In the genomic region with DNA sequence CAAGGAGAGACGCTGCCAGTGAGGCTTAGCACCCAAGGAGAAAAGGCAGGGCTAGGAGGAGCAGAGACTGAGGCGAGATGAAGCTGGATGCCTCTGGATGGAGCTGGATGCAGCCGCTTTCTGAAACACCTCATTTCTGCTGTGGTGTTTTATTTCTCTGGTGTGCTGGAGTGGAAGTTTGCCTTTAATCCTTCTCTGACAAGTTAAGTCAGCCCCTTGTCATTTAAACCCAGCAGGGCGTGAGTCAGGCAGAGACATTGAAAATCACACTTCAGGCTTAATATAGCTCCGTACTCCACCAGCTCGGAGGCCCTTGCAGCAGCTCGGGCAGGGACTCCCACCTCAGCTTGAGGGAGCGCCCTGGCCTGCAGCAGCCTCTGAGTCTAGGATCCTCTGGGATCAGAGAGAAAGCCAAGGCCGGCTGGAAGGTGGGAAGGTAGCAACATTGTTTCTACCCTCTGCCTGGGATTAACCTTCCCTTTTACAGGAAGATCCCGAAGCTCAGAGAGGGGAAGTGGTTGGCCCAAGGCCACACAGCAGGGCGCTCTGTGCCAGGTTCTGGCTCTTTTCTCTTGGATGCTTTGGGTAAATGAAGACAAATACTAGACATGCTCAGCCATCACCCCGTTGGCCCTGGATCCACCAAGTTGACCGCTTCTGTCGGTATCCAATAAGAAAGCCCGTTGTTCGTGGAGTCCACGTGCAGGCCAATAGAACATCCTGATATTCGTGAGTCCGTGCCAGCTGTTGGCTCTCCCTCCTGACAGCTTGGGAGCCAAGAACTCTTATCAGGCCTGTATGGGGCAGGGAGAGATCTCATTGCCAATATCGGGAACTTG, we compare ENCODE assay signal across 8 mouse cellular contexts.
DNase-seq lines count a peak whose midpoint lies in the region; ATAC-seq and TF ChIP-seq lines count a peak whose summit lies in the region.

No protein-coding gene starts in this region.

- TF ChIP-seq POLR2A in cerebellum, adult 2 months (IDR thresholded peaks at IDR 0.05; ENCODE audit: borderline replicate concordance, insufficient read depth, low read length), result no peak

- peak overlapping the region; percentile 14; the same call in 1 of the 2 replicates for H3K9ac ChIP-seq in forebrain, postnatal 0 days

- DNase-seq in left cerebral cortex, adult 11 months (ENCODE audit: low spot score), result peak; percentile 25
- no peak for DNase-seq in left cerebral cortex, postnatal 10 days (ENCODE audit: extremely low spot score in 1 of 2, low spot score in 2 of 2)
- DNase-seq in cerebellum, adult 2 months, result peak; percentile 67 to 70
- peak; percentile 49 for DNase-seq in forebrain, postnatal 0 days
- peak; percentile 73 for DNase-seq in left cerebral cortex, postnatal 4 days
- DNase-seq in adrenal gland, adult 8-10 months, result no peak
- DNase-seq in thymus, postnatal 25 days, result no peak

- intact Hi-C loops in left cerebral cortex, postnatal 10 days (cut with DNase I), result loop anchor here (5.0 kb wide), 1 partner anchor 99 kb away; the partner anchor contains the start of gene Igsf21
- intact Hi-C loops in left cerebral cortex, postnatal 4 days (cut with DNase I), result no loop called here

- peak; percentile 77 for ATAC-seq in forebrain, postnatal 0 days
- ATAC-seq in granulocyte monocyte progenitor cell, adult 5-6 weeks (replicated peaks; ENCODE audit: poor library complexity, severe bottlenecking), result no peak

- H3K27me3 ChIP-seq in cerebellum, adult 2 months (ENCODE audit: control insufficient read depth, insufficient read depth, low read length), result no peaks in the 10 kb centered on the region
- no peaks in the 10 kb centered on the region for H3K27me3 ChIP-seq in forebrain, postnatal 0 days (ENCODE audit: insufficient read depth, low read length)

- no peak for TF ChIP-seq CTCF in cerebellum, adult 2 months (IDR thresholded peaks at IDR 0.05; ENCODE audit: borderline replicate concordance, insufficient read depth, low read depth, low read length)
- TF ChIP-seq CTCF in forebrain, postnatal 0 days (IDR thresholded peaks at IDR 0.05; ENCODE audit: low read depth), result no peak

- WGBS in cerebellum, adult 2 months, result 30% methylated on average over 20 of the region's 20 CpGs
- WGBS in forebrain, postnatal 0 days, result 57% methylated on average over 20 of the region's 20 CpGs

- peak overlapping the region; percentile 55; the same call in 1 of the 2 replicates for H3K27ac ChIP-seq in cerebellum, adult 2 months (ENCODE audit: insufficient read depth, low read length)
- peak overlapping the region; percentile 64 for H3K27ac ChIP-seq in forebrain, postnatal 0 days (ENCODE audit: low read depth, low read length)

- H3K36me3 ChIP-seq in forebrain, postnatal 0 days (ENCODE audit: insufficient read depth), result no peaks in the 10 kb centered on the region

- no peaks in the 10 kb centered on the region for H3K9me3 ChIP-seq in forebrain, postnatal 0 days (ENCODE audit: low read length)

- no peak overlapping the region for H3K4me3 ChIP-seq in cerebellum, adult 2 months (replicated peaks; ENCODE audit: insufficient read depth, low read depth, low read length)
- H3K4me3 ChIP-seq in forebrain, postnatal 0 days (ENCODE audit: low read depth, low read length), result no peak overlapping the region

- no peak overlapping the region for H3K4me2 ChIP-seq in forebrain, postnatal 0 days (ENCODE audit: low read depth)

- peaks cover 45% of the 10 kb centered on the region for H3K4me1 ChIP-seq in cerebellum, adult 2 months (ENCODE audit: control insufficient read depth, insufficient read depth, low read length)
- 0 out of 2 replicates have a peak, but pooled peaks cover 10% of the 10 kb centered on the region for H3K4me1 ChIP-seq in forebrain, postnatal 0 days (ENCODE audit: insufficient read depth)

Comparison
In these comparisons a context has a peak if more than half of its experiments do, and no peak if none do; other contexts are left out.
1. DNase-seq: peak in left cerebral cortex, adult 11 months (single experiment), cerebellum, adult 2 months (2 of 2), forebrain, postnatal 0 days (single experiment) and left cerebral cortex, postnatal 4 days (single experiment); none in left cerebral cortex, postnatal 10 days (0 of 2), adrenal gland, adult 8-10 months (single experiment) and thymus, postnatal 25 days (single experiment).